Mouse (Mus musculus) thymus, adult 2 months (tissue): ENCODE measurements at regions not wholly inside any gene's neighbourhood (a gene's known extent, or its start where the extent isn't known, plus 50 kb on each side); places are given as distances from the start of the nearest gene placed in this dataset.

Experiments used
- DNase-seq: peaks from one replicate; pipeline ENCODE4 v3.0.0; 2021
- H3K27ac ChIP-seq: fragments of 200-500 bp; 2 replicates; pipeline ENCODE4 v1.5.1; 2012; ENCODE audit warnings: low read length, control low read depth; ENCODE audit not compliant: control insufficient read depth, insufficient read depth
- H3K27me3 ChIP-seq: fragments of 200-500 bp; 2 replicates; pipeline ENCODE4 v1.6.1; 2012; ENCODE audit warnings: mild to moderate bottlenecking, low read length, moderate library complexity, mixed read lengths; ENCODE audit not compliant: control insufficient read depth, insufficient read depth
- H3K36me3 ChIP-seq: fragments of 200-500 bp; 2 replicates; pipeline ENCODE4 v1.6.1; 2012; ENCODE audit warnings: mild to moderate bottlenecking, low read length, moderate library complexity; ENCODE audit not compliant: control insufficient read depth, insufficient read depth
- H3K4me1 ChIP-seq: fragments of 200-500 bp; replicated peaks from 2 replicates; pipeline ENCODE4 v1.6.1; 2012; ENCODE audit warnings: low read length; ENCODE audit not compliant: control insufficient read depth, insufficient read depth
- H3K4me3 ChIP-seq: fragments of 200-500 bp; 2 replicates; pipeline ENCODE4 v1.5.1; 2012; ENCODE audit warnings: mild to moderate bottlenecking, low read length, control low read depth, moderate library complexity; ENCODE audit not compliant: control insufficient read depth, insufficient read depth
- CTCF ChIP-seq: fragments of 200-500 bp; IDR thresholded peaks from 2 replicates; pipeline ENCODE4 v1.5.1; 2012; ENCODE audit warnings: mild to moderate bottlenecking, control low read depth, low read length, moderate library complexity, borderline replicate concordance; ENCODE audit not compliant: control insufficient read depth, poor library complexity, insufficient read depth; ENCODE audit errors: extremely low read depth
- POLR2A ChIP-seq: fragments of 200-500 bp; IDR thresholded peaks from 2 replicates; pipeline ENCODE4 v1.6.1; 2012; ENCODE audit warnings: mild to moderate bottlenecking, low read length, control low read depth, moderate library complexity; ENCODE audit not compliant: control insufficient read depth, poor library complexity, insufficient read depth; ENCODE audit errors: extremely low read depth
- WGBS: fragments of 180-500 bp; shearing (Covaris S2); methylation state at CpG from one replicate; pipeline ENCODE4 v1.1.7; 2018; 5-methylcytosine and 5-hydroxymethylcytosine counted together

DNA sequence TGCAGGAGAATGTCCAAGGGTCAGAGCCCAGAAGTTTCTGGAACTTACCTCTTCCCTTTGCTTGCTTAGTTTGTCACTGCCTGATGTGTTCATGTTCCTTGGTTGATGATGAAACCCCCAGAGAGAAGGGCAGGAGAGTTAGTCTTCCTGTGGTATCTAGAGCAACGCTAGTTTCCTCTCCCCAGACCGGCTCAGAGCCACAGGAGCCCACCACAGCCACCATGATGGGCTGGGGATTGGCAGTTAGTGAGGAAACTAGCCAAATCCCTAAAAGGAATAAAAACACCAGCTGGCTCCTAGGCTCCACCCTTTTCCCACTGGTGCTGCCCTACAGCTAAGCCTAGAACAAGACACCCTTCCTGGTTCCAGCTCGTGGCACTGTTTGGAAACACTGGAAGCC, 87.9 kb downstream of the Rplp1 start:
- H3K36me3 ChIP-seq: no peaks in the 10 kb centered on the region
- no peak overlapping the region for H3K27ac ChIP-seq
- 17% methylated on average over 3 of the region's 3 CpGs for WGBS
- DNase-seq: no peak
- H3K4me3 ChIP-seq: no peak overlapping the region
- peaks cover 7% of the 10 kb centered on the region for H3K4me1 ChIP-seq
- H3K27me3 ChIP-seq: no peaks in the 10 kb centered on the region
- TF ChIP-seq POLR2A: no peak
- TF ChIP-seq CTCF: no peak

DNA sequence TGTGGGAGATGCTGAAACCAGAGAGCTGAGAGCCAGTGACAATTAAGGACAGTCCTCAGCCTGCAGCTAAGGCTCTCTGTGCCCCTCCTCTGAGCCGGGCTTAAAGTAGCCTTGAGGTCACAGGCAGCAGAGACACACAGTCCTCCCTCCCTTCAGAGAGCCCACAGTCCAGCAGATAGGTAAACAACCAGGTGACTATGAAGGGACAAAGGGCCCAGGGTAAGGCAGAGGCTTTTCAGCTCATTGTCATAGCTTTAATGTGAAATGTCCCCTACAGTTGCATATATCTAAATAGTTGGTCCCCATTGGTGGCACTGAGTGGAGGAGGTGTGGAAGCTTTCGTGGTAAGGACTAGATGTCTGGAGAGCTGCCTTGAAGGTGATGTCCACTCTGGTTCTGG, 88.5 kb downstream of the Rplp1 start:
- TF ChIP-seq CTCF: no peak
- TF ChIP-seq POLR2A: no peak
- Histone ChIP-seq H3K27me3 (no peaks in the 10 kb centered on the region), H3K4me1 (peaks cover 7% of the 10 kb centered on the region), H3K36me3 (no peaks in the 10 kb centered on the region), H3K27ac (no peak overlapping the region), H3K4me3 (no peak overlapping the region)
- WGBS: 88% methylated on average over 2 of the region's 2 CpGs
- no peak for DNase-seq

DNA sequence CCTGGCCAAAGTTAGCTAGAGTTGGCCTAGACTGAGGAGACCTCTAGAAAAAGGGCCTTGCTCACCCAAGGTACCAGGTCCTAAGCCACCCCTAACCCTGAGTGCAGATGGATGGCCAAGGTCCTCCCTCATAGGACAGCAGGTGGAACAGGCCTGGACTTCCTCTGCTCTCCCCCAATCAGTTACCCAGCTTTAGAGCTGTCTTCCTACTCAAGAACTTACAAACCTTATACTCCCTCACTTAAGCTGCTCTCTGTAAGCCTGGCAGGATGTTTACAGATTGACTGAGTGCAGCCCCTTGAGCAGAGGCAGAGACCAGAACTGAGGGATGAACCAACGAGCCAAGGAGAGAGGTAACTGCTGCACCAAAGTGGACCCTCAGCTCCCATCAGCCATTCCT, 94.5 kb downstream of the Rplp1 start:
- Histone ChIP-seq H3K27ac (no peak overlapping the region), H3K4me1 (no peaks in the 10 kb centered on the region), H3K4me3 (no peak overlapping the region), H3K36me3 (no peaks in the 10 kb centered on the region), H3K27me3 (no peaks in the 10 kb centered on the region)
- TF ChIP-seq POLR2A: no peak
- DNase-seq: no peak
- 78% methylated on average over 1 of the region's 1 CpGs for WGBS

DNA sequence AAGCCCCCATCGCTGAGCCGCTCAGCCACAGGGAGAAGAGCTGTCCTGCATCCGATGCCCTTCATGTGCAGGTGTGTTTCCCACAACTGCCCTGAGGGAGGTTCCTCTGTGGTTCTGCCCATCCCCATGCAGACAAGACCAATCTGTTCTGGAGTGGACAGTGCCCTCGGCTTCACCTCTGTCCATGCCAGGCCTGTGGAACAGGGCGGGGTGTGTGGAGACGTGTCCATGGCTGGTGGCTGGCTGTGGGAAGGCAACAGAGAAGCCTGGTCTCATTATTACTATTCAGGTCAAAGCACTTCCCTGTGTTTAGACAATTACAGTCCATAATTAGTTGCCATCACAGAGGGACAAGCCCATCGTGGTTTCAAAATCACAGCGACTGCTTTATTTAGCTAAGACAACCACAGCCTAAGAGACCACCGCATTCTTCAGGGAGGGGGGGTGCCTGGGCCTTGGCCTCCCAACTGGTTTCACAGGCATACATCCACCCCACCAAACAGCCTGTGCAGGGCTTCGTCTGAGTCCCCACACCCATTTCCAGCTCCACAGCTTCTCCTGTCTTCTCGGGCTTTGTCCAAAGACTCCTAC, 97.7 kb downstream of the Rplp1 start:
- no peak for DNase-seq
- no peak for TF ChIP-seq CTCF
- no peak for TF ChIP-seq POLR2A
- H3K27me3 ChIP-seq: no peaks in the 10 kb centered on the region; the same call in 1 of the 2 replicates
- H3K27ac ChIP-seq: no peak overlapping the region
- WGBS: 91% methylated on average over 11 of the region's 11 CpGs
- no peak overlapping the region for H3K4me3 ChIP-seq
- H3K4me1 ChIP-seq: no peaks in the 10 kb centered on the region
- no peaks in the 10 kb centered on the region for H3K36me3 ChIP-seq

DNA sequence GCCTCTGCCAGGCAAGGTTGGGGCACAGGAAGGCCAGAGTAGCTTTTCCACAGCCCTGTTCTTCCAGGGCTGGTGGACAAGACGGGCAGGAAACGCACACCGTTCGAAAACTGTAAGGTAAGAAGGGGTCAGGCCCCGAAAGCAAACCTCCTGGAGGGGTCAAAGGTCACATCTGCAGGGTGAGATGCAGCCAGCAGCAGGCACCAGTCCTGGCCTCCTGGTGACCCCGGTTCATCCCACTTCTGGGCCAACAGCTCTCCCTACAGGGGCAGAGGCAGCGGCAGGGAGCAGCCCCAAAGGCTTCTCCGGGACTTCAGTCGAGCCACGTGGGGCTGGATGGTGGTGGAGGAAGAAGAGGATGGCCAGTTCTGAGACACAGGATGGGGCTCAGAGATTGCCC, 98.3 kb downstream of the Rplp1 start:
- no peak overlapping the region for H3K27ac ChIP-seq
- H3K36me3 ChIP-seq: no peaks in the 10 kb centered on the region
- TF ChIP-seq POLR2A (no peak), CTCF (no peak)
- no peak for DNase-seq
- no peak overlapping the region for H3K4me3 ChIP-seq
- H3K4me1 ChIP-seq: no peaks in the 10 kb centered on the region
- WGBS: 88% methylated on average over 10 of the region's 10 CpGs
- no peaks in the 10 kb centered on the region; the same call in 1 of the 2 replicates for H3K27me3 ChIP-seq

DNA sequence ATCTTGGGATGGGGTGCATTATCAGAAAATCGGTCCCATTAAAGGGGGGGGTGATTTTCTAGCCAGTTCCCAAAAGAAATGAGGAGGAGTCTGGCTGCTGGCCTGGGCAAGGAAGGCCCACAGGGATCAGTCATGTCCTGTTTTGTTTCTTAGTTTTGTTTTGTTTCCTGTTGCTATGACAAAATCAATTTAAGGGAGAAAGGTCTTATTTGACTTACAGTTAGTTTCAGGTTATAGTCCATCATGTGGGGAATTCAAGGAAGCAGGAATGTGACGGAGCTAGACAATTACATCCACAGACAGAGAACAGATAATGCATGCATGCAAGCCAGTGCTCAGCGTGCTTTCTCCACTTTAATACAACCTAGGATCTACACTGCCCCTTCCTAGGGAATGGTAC, 101.1 kb downstream of the Rplp1 start:
- H3K4me3 ChIP-seq: no peak overlapping the region
- DNase-seq: no peak
- no peaks in the 10 kb centered on the region for H3K36me3 ChIP-seq
- H3K27ac ChIP-seq: no peak overlapping the region
- H3K27me3 ChIP-seq: no peaks in the 10 kb centered on the region; the same call in 1 of the 2 replicates
- WGBS: 92% methylated on average over 3 of the region's 3 CpGs
- no peaks in the 10 kb centered on the region for H3K4me1 ChIP-seq
- no peak for TF ChIP-seq POLR2A
- TF ChIP-seq CTCF: no peak

DNA sequence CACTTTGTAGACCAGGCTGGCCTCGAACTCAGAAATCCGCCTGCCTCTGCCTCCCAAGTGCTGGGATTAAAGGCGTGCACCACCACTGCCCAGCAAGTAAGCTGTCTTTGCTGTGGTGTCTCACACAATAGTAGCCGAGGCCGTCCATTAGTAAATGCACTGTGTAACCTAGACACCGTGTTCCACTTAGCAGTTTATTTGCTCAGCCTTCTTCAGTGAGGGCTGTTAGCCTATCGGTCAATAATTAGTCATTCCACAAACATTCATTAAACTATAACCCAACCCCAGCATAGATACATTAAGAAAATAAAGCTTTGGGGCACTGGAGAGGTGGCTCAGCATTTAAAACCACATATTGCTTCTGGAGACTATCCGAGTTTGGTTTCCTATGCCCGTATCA, 102.0 kb downstream of the Rplp1 start:
- DNase-seq: no peak
- TF ChIP-seq POLR2A (no peak), CTCF (no peak)
- WGBS: 99% methylated on average over 9 of the region's 9 CpGs
- H3K4me3 ChIP-seq: no peak overlapping the region
- H3K27me3 ChIP-seq: no peaks in the 10 kb centered on the region; the same call in 1 of the 2 replicates
- H3K27ac ChIP-seq: no peak overlapping the region
- no peaks in the 10 kb centered on the region for H3K36me3 ChIP-seq
- H3K4me1 ChIP-seq: no peaks in the 10 kb centered on the region
